Mouse (Mus musculus): ENCODE measurements around the gene Chsy1.

GRCm38 (mm10) chr7:66083757-66084156 is 25.6 kb upstream of the Chsy1 start:
- TF ChIP-seq CTCF (conservative IDR thresholded peaks at IDR 0.05; ENCODE audit: insufficient read depth, insufficient read length, low read depth, low read length) (no peak), POLR2A (IDR thresholded peaks at IDR 0.05; ENCODE audit: low read depth, low read length) (no peak)

All from kidney, adult 2 months (tissue).